Mouse (Mus musculus) kidney, postnatal 0 days (tissue): ENCODE results near the gene Il12rb1. TPM values are rescaled to one million over a fixed set of nuclear protein-coding genes. Genes with fewer than 3 reads are reported as not detected.

Experiments used
- ATAC-seq: fragments of 200-750 bp; cut with Nextera tagmentation; replicated peaks from 2 replicates; pipeline ENCODE4 v1.8.0; 2017; ENCODE audit warnings: low read depth, moderate number of reproducible peaks, moderate TSS enrichment, moderate library complexity; ENCODE audit not compliant: low FRiP score
- DNase-seq: peaks from one replicate; pipeline ENCODE4 v3.0.0-alpha.2; 2016; ENCODE audit warnings: low spot score
- H3K27ac ChIP-seq: fragments of 300-500 bp; sonication (generic); 2 replicates; pipeline ENCODE4 v1.5.1; 2014; ENCODE audit warnings: mild to moderate bottlenecking
- H3K27me3 ChIP-seq: fragments of 300-500 bp; sonication (generic); 2 replicates; pipeline ENCODE4 v1.6.1; 2014; ENCODE audit warnings: low read length, mixed read lengths; ENCODE audit not compliant: insufficient read depth
- H3K36me3 ChIP-seq: fragments of 300-500 bp; sonication (generic); 2 replicates; pipeline ENCODE4 v1.6.1; 2014; ENCODE audit warnings: low read length, mixed read lengths; ENCODE audit not compliant: insufficient read depth
- H3K4me1 ChIP-seq: fragments of 300-500 bp; sonication (generic); replicated peaks from 2 replicates; pipeline ENCODE4 v1.6.1; 2014; ENCODE audit warnings: antibody characterized with exemption, low read length, mixed read lengths; ENCODE audit not compliant: insufficient read depth
- H3K4me2 ChIP-seq: fragments of 300-500 bp; sonication (generic); 2 replicates; pipeline ENCODE4 v1.6.1; 2014; ENCODE audit warnings: mild to moderate bottlenecking, low read length, moderate library complexity, mixed read lengths
- H3K4me3 ChIP-seq: fragments of 300-500 bp; sonication (generic); replicated peaks from 2 replicates; pipeline ENCODE4 v1.5.1; 2014; ENCODE audit warnings: low read depth, low read length
- H3K9ac ChIP-seq: fragments of 300-500 bp; sonication (generic); 2 replicates; pipeline ENCODE4 v1.6.1; 2014; ENCODE audit warnings: low read depth, low read length
- H3K9me3 ChIP-seq: fragments of 300-500 bp; sonication (generic); replicated peaks from 2 replicates; pipeline ENCODE4 v1.6.1; 2016; ENCODE audit warnings: low read length, inconsistent platforms, mixed read lengths
- CTCF ChIP-seq: IDR thresholded peaks from 2 replicates; pipeline ENCODE4 v1.5.1; 2016; ENCODE audit warnings: antibody characterized with exemption, low read depth, mild to moderate bottlenecking, moderate library complexity
- WGBS: fragments of 180-500 bp; shearing (Covaris S2); extraction: QIAGEN DNeasy Blood & Tissue Kit; methylation state at CpG from one replicate; pipeline ENCODE4 v1.1.7; 2014; 5-methylcytosine and 5-hydroxymethylcytosine counted together
- microRNA-seq: library from miRNA; unstranded; fragments of <30 nt; microRNA quantifications from one replicate; pipeline ENCODE4, GENCODE M21; 2016
- polyA plus RNA-seq: library from polyadenylated mRNA; unstranded; fragments of >200 nt; fragmentation: Nextera tagmentation; extraction: Ambion mirVana; gene quantifications from 2 replicates; pipeline ENCODE4 v1.2.1, GENCODE M21; 2015

Il12rb1 gene
- polyA plus RNA-seq, 1 experiment from 2014 or later: 0.09 TPM

DNA sequence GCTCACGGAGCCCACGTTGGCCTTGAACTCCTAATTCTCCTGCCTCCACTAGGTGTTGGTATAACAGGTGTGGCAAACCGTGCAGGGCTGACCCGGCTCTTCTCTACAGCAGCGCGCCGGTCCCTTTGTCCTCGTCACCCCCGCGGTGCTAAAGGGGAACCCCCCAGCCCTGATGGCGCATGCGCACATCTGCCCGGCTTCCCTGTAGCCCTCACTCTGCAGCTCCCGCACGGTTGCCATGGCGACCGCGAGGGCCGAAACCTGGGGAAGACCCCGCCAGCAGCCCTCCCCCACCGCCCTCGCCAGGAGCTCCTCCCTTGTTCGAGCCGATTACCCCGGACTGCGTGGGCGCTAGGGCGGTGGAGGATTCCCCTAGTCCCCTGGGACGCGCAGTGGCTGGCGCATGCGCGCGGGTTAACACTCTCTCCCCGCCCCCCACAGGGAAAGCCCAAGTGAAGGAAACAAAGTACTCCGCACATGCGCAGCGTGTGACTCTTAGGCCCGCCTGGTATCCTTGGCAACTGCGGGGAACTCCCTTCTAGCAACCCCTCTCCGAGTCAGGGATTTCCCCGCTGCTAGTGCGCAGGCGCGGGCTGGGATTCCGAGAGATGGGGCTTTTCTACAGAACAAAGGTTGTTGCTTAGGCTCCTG lies 57.2 kb downstream of the Il12rb1 start:
- peaks cover 19% of the 10 kb centered on the region for H3K27me3 ChIP-seq
- under 1% methylated on average over 46 of the region's 46 CpGs for WGBS
- peak overlapping the region; percentile 41; the same call in 1 of the 2 replicates for H3K9ac ChIP-seq
- ATAC-seq (peak; percentile 85), DNase-seq (peak; percentile 100)
- no peaks in the 10 kb centered on the region for H3K36me3 ChIP-seq
- peak overlapping the region; percentile 88 for H3K4me2 ChIP-seq
- H3K4me1 ChIP-seq: peaks cover 35% of the 10 kb centered on the region
- H3K27ac ChIP-seq: peak overlapping the region; percentile 74
- peak overlapping the region; percentile 54 for H3K4me3 ChIP-seq
- no peaks in the 10 kb centered on the region for H3K9me3 ChIP-seq
- no peak for TF ChIP-seq CTCF

DNA sequence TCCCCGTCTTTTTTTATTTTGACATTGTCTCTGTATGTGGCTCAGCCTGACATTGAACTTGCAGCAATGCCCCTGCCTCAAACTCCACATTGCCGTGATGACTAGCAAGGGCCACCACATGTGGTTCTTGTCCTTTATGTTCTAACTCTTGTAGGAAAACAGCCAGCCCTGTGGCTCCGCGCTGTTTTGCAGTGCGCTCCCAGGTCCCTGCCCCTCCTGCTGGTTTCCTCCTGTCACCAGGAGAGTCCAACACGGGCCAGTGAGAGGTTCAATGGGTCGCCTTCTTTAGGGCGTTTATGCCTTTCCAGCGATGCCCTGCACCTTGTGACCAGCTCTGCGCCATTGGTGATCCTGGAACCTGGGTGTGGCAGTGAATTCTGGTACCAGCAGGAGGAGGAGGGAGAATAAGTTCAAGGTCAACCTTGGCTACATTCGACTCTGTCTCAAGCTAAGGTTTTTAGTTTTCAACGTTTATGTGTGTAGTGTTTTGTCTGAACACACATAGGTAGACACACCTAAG lies 57.8 kb downstream of the Il12rb1 start:
- 3% methylated on average over 12 of the region's 12 CpGs for WGBS
- DNase-seq (no peak), ATAC-seq (peak; percentile 5; the same call in 1 of the 2 replicates)
- Histone ChIP-seq H3K36me3 (no peaks in the 10 kb centered on the region), H3K4me1 (peaks cover 35% of the 10 kb centered on the region), H3K9me3 (no peaks in the 10 kb centered on the region), H3K27ac (peak overlapping the region; percentile 74), H3K9ac (peak overlapping the region; percentile 41; the same call in 1 of the 2 replicates), H3K4me3 (peak overlapping the region; percentile 54; the same call in 1 of the 2 replicates), H3K4me2 (peak overlapping the region; percentile 88), H3K27me3 (peaks cover 19% of the 10 kb centered on the region)
- peak; percentile 11; the same call in 1 of the 2 replicates for TF ChIP-seq CTCF

DNA sequence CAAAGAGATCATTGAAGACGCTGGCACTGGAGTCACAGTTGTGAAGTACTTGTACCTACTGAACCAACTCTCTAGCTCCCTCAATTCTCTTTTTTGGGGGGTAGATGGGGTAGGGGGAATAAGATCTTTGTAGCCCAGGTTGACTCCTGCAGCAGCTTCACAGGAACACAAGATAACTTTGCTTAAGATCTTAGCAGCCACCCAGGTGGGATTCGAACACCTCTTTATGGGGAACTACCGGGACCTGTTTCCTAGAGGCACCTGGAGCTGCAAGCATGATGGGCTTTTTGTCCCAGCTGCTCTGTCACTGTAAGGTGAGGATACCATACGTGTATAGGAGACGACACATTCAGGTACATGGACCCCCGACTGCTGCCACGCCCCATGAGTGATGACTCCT lies 58.3 kb downstream of the Il12rb1 start:
- no peaks in the 10 kb centered on the region for H3K36me3 ChIP-seq
- H3K4me1 ChIP-seq: peaks cover 35% of the 10 kb centered on the region
- no peak for ATAC-seq
- H3K27ac ChIP-seq: peak overlapping the region; percentile 74; the same call in 1 of the 2 replicates
- DNase-seq: no peak
- H3K27me3 ChIP-seq: peaks cover 15% of the 10 kb centered on the region; the same call in 1 of the 2 replicates
- TF ChIP-seq CTCF: no peak
- no peak overlapping the region for H3K4me2 ChIP-seq
- no peaks in the 10 kb centered on the region for H3K9me3 ChIP-seq
- H3K4me3 ChIP-seq: no peak overlapping the region
- WGBS: 82% methylated on average over 7 of the region's 7 CpGs
- H3K9ac ChIP-seq: no peak overlapping the region

DNA sequence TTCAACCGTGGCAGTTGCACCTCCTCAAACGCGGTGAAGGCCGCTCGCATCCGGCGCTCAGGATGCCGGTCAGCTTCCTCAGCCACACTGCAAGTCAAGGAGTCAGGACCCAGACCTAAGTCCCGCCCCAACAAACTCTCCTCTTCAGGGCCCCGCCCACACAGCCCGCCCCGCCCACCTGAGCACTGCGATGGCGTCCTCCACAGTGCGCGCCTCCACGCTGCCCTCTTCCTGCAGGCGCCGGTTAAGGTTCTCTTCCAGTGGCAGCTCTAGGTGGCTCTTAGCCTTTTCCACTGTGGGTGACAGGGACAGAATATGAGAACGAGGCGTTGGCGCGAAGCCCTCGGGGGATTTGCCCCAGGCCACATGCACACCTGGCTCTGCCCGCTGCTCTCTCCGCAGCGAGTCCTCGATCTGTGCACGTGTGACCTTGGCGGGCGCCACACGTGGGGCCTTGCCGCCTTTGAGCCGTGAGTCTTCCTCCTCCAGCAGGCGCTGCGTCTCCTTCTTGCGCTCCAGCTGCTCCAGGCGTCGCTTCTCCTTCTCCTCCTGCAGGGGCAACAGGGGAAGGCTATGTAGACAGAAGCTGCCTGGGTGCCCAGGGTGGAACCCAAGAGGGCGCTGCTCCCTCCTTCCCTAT lies 60.4 kb downstream of the Il12rb1 start:
- peak; percentile 36; the same call in 1 of the 2 replicates for TF ChIP-seq CTCF
- Histone ChIP-seq H3K9ac (0 out of 2 replicates have a peak overlapping the region, but pooled peaks have one; percentile 24), H3K27ac (peak overlapping the region; percentile 40; the same call in 1 of the 2 replicates), H3K4me1 (peaks cover 27% of the 10 kb centered on the region), H3K4me2 (peak overlapping the region; percentile 46), H3K4me3 (peak overlapping the region; percentile 6; the same call in 1 of the 2 replicates), H3K9me3 (no peaks in the 10 kb centered on the region), H3K27me3 (no peaks in the 10 kb centered on the region), H3K36me3 (no peaks in the 10 kb centered on the region)
- ATAC-seq (peak; percentile 33), DNase-seq (peak; percentile 73)
- WGBS: 22% methylated on average over 40 of the region's 40 CpGs

DNA sequence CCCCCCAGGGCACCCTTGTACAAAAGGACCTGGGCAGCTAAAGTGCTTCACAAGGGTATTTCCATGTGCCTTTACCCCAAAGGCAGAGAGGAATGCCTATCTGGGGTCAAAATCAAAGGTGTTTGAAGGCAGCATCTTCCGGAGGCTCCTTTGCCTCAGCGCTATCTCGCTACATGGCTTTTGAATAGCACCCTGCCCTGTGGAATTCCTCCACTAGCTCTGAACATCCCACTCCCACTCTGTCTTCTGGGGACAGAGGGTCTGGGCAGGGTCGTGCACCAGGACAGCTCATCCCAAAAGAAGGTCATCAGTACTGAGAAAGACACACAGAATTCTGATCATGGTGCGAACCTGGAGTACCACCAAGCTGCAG lies 60.9 kb downstream of the Il12rb1 start:
- H3K9me3 ChIP-seq: no peaks in the 10 kb centered on the region
- H3K9ac ChIP-seq: no peak overlapping the region
- 37% methylated on average over 5 of the region's 5 CpGs for WGBS
- no peak overlapping the region for H3K4me3 ChIP-seq
- no peaks in the 10 kb centered on the region for H3K36me3 ChIP-seq
- peak overlapping the region; percentile 40; the same call in 1 of the 2 replicates for H3K27ac ChIP-seq
- ATAC-seq (no peak), DNase-seq (no peak)
- H3K27me3 ChIP-seq: no peaks in the 10 kb centered on the region
- 0 out of 2 replicates have a peak overlapping the region, but pooled peaks have one; percentile 46 for H3K4me2 ChIP-seq
- no peak; the same call in 1 of the 2 replicates for TF ChIP-seq CTCF
- H3K4me1 ChIP-seq: peaks cover 23% of the 10 kb centered on the region

DNA sequence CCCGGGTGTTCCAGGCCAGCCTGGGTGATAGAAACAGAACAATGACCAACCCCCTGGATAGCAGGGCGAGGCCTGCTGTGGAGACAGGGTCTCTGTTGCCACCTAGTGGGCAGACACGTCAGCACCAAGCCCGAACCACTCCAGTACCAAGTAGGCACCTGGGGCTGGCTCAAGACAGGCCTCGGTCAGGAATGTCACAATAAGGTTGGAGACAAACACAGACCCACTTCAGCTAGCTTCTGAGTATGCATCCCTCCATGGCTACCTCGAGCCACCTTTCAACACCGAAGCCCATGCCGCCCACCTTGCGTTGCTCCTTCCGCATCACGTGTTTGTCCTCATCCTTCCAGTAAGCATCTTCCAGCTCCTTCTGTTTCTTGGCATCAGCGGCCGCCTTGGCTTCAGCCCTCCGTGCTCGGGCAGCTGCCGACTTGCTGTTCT lies 61.4 kb downstream of the Il12rb1 start:
- WGBS: 50% methylated on average over 16 of the region's 16 CpGs
- peaks cover 19% of the 10 kb centered on the region for H3K4me1 ChIP-seq
- no peaks in the 10 kb centered on the region for H3K36me3 ChIP-seq
- H3K9ac ChIP-seq: no peak overlapping the region
- peak; percentile 96 for TF ChIP-seq CTCF
- DNase-seq (peak; percentile 87), ATAC-seq (no peak; the same call in 1 of the 2 replicates)
- no peak overlapping the region for H3K4me3 ChIP-seq
- H3K9me3 ChIP-seq: no peaks in the 10 kb centered on the region
- no peak overlapping the region for H3K27ac ChIP-seq
- H3K27me3 ChIP-seq: no peaks in the 10 kb centered on the region
- no peak overlapping the region for H3K4me2 ChIP-seq

Small RNA genes lying within 50 kb of the gene (microRNA-seq; reads per million reads assigned to microRNA genes)
- gene Mir7240: not detected

Other genes with a start within 250 kb of the Il12rb1 start
- 166 and 169 TPM in 2 replicates for gene Isyna1, start 214.1 kb upstream of the Il12rb1 start, polyA plus RNA-seq
- 166 and 188 TPM in 2 replicates for gene Ssbp4, start 199.6 kb upstream of the Il12rb1 start, polyA plus RNA-seq
- gene Lrrc25, start 192.3 kb upstream of the Il12rb1 start, polyA plus RNA-seq: 1.9 and 2.8 TPM in 2 replicates
- gene Gdf15, start 176.0 kb upstream of the Il12rb1 start, polyA plus RNA-seq: 3.0 and 3.2 TPM in 2 replicates
- gene Pgpep1, start 148.1 kb upstream of the Il12rb1 start, polyA plus RNA-seq: 84.2 and 87.5 TPM in 2 replicates
- gene Lsm4, start 135.2 kb upstream of the Il12rb1 start, polyA plus RNA-seq: 243 and 281 TPM in 2 replicates
- gene Jund, start 109.5 kb upstream of the Il12rb1 start, polyA plus RNA-seq: 72.4 and 98.1 TPM in 2 replicates
- 0.03 and 0.05 TPM in 2 replicates for gene Iqcn, start 105.0 kb upstream of the Il12rb1 start, polyA plus RNA-seq
- gene Gm3336, start 89.9 kb upstream of the Il12rb1 start, polyA plus RNA-seq: 0.70 and 0.74 TPM in 2 replicates
- 8.0 and 9.5 TPM in 2 replicates for gene Pde4c, start 84.7 kb upstream of the Il12rb1 start, polyA plus RNA-seq
- 20.5 and 21.8 TPM in 2 replicates for gene Rab3a, start 53.8 kb upstream of the Il12rb1 start, polyA plus RNA-seq
- gene Mpv17l2, start 47.5 kb upstream of the Il12rb1 start, polyA plus RNA-seq: 78.2 and 80.3 TPM in 2 replicates
- 43.8 and 47.2 TPM in 2 replicates for gene Pik3r2, start 31.7 kb upstream of the Il12rb1 start, polyA plus RNA-seq
- gene Mast3, start 3.4 kb upstream of the Il12rb1 start, polyA plus RNA-seq: 8.4 and 10.2 TPM in 2 replicates
- gene Arrdc2, start 31.3 kb downstream of the Il12rb1 start, polyA plus RNA-seq: 6.8 and 7.5 TPM in 2 replicates
- gene Kcnn1, start 54.8 kb downstream of the Il12rb1 start, polyA plus RNA-seq: 4.2 and 5.5 TPM in 2 replicates
- gene Ccdc124, start 65.5 kb downstream of the Il12rb1 start, polyA plus RNA-seq: 87.2 and 90.3 TPM in 2 replicates
- gene Slc5a5, start 84.3 kb downstream of the Il12rb1 start, polyA plus RNA-seq: 0.09 and 0.11 TPM in 2 replicates
- gene Rpl18a, start 89.0 kb downstream of the Il12rb1 start, polyA plus RNA-seq: 5,183 and 5,941 TPM in 2 replicates
- 32.5 and 34.1 TPM in 2 replicates for gene Map1s, start 97.5 kb downstream of the Il12rb1 start, polyA plus RNA-seq